Mouse (Mus musculus): ENCODE measurements around the gene Rad51.

DNA sequence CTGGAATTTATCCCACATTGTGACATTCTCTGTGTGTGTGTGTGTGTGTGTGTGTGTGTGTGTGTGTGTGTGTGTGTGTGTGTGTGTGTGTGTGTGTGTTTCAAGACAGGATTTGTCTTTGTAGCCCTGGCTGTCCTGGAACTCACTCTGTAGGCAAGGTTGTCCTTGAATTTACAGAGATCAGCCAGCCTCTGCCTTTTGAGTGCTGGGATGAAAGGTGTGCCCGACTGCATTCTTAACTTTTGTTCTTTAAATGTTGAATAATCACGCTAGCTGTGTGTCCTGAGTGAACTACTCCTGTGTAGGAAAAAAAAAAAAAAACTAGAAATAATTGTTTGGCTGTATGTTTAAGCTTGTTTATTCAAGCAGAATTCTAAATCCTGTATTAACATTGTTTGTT, 26.4 kb upstream of the Rad51 start:
- TF ChIP-seq CTCF (IDR thresholded peaks at IDR 0.05; ENCODE audit: extremely low read depth, insufficient read depth, insufficient read length, insufficient replicate concordance), result no peak
- TF ChIP-seq POLR2A (IDR thresholded peaks at IDR 0.05; ENCODE audit: low read depth, low read length), result no peak
